8 mouse cellular contexts compared by ENCODE assay signal in genomic region chr12:36042348-36042778, GRCm38 (mm10). TPM values are rescaled to one million over a fixed set of nuclear protein-coding genes. Genes with fewer than 3 reads are reported as not detected.
DNase-seq lines count a peak whose midpoint lies in the region; ATAC-seq and TF ChIP-seq lines count a peak whose summit lies in the region.

Gene Tspan13, minus strand, starts transcription at chr12:36042500.

- peak; percentile 80 for DNase-seq in CH12.LX (ENCODE audit: extremely low read depth)
- peak; percentile 97 for DNase-seq in forebrain, embryonic 14.5 days (ENCODE audit: low spot score)
- peak; percentile 83 to 88 for DNase-seq in heart, postnatal 10 days
- peak; percentile 88 to 93 for DNase-seq in kidney, postnatal 4 days
- DNase-seq in neural tube, embryonic 11.5 days (ENCODE audit: low spot score) = peak; percentile 92
- peak; percentile 94 for DNase-seq in stomach, postnatal 0 days (ENCODE audit: low spot score)

- H3K4me1 ChIP-seq in CH12.LX (ENCODE audit: control insufficient read depth in 1 of 2, insufficient read depth in 2 of 2) = peaks cover 7 to 29% of the 10 kb centered on the region in 2 experiments
- peaks cover 15% of the 10 kb centered on the region for H3K4me1 ChIP-seq in forebrain, embryonic 14.5 days (ENCODE audit: control insufficient read depth, insufficient read depth, low read length)
- peaks cover 30% of the 10 kb centered on the region for H3K4me1 ChIP-seq in liver, embryonic 15.5 days (replicated peaks)
- H3K4me1 ChIP-seq in neural tube, embryonic 11.5 days (ENCODE audit: control insufficient read depth, insufficient read depth, low read length) = 0 out of 2 replicates have a peak, but pooled peaks cover 3% of the 10 kb centered on the region
- H3K4me1 ChIP-seq in stomach, postnatal 0 days (replicated peaks; ENCODE audit: control insufficient read depth, insufficient read depth) = no peaks in the 10 kb centered on the region

- no peak for TF ChIP-seq RAD21 in CH12.LX (IDR thresholded peaks at IDR 0.05; ENCODE audit: low read depth, low read length)

- peak within 1 kb of the TSS; percentile 60 for H3K4me2 ChIP-seq in CH12.LX (ENCODE audit: insufficient read depth, low read depth, poor library complexity, severe bottlenecking)
- peak within 1 kb of the TSS; percentile 68 for H3K4me2 ChIP-seq in forebrain, embryonic 14.5 days (ENCODE audit: low read length)
- peak within 1 kb of the TSS; percentile 98 for H3K4me2 ChIP-seq in liver, embryonic 15.5 days
- peak within 1 kb of the TSS; percentile 49 for H3K4me2 ChIP-seq in neural tube, embryonic 11.5 days (ENCODE audit: low read depth)
- peak within 1 kb of the TSS; percentile 100 for H3K4me2 ChIP-seq in stomach, postnatal 0 days (replicated peaks; ENCODE audit: low read depth)

- H3K9ac ChIP-seq in CH12.LX (ENCODE audit: insufficient read depth, low read depth) = peak within 1 kb of the TSS; percentile 64
- peak within 1 kb of the TSS; percentile 98 for H3K9ac ChIP-seq in forebrain, embryonic 14.5 days (ENCODE audit: low read length)
- peak within 1 kb of the TSS; percentile 69 for H3K9ac ChIP-seq in liver, embryonic 15.5 days
- peak within 1 kb of the TSS; percentile 93 for H3K9ac ChIP-seq in neural tube, embryonic 11.5 days (ENCODE audit: low read length)
- H3K9ac ChIP-seq in stomach, postnatal 0 days (ENCODE audit: low read length) = peak within 1 kb of the TSS; percentile 81

- no peak for TF ChIP-seq CTCF in CH12.LX (conservative IDR thresholded peaks at IDR 0.05 in 1 of 2, IDR thresholded peaks at IDR 0.05 in 1 of 2; ENCODE audit: low read depth in 2 of 2, low read length in 2 of 2)
- peak; percentile 33; the same call in 1 of the 2 replicates for TF ChIP-seq CTCF in stomach, postnatal 0 days (IDR thresholded peaks at IDR 0.05; ENCODE audit: low read depth)

- WGBS in forebrain, embryonic 14.5 days = under 1% methylated on average over 35 of the region's 35 CpGs
- WGBS in liver, embryonic 15.5 days (ENCODE audit: insufficient replicate concordance) = under 1% methylated on average over 35 of the region's 35 CpGs
- WGBS in neural tube, embryonic 11.5 days = 0% methylated on average over 34 of the region's 35 CpGs
- WGBS in stomach, postnatal 0 days = under 1% methylated on average over 33 of the region's 35 CpGs

- dilution Hi-C loops in CH12.LX (cut with MboI; ENCODE audit: extremely low pct_ligation_motif_present, extremely low pct_unique_long_range_greater_than_20kb, low sequenced_read_pairs) = no loop called here

- H3K36me3 ChIP-seq in CH12.LX (replicated peaks in 1 of 2; ENCODE audit: control insufficient read depth in 1 of 2, insufficient read depth in 1 of 2, low read length in 1 of 2) = no peaks in the 10 kb centered on the region
- no peaks in the 10 kb centered on the region for H3K36me3 ChIP-seq in forebrain, embryonic 14.5 days (ENCODE audit: control insufficient read depth, insufficient read depth, low read length)
- no peaks in the 10 kb centered on the region for H3K36me3 ChIP-seq in liver, embryonic 15.5 days (replicated peaks)
- no peaks in the 10 kb centered on the region for H3K36me3 ChIP-seq in neural tube, embryonic 11.5 days (ENCODE audit: control insufficient read depth, insufficient read depth, low read length)
- H3K36me3 ChIP-seq in stomach, postnatal 0 days (ENCODE audit: control insufficient read depth, insufficient read depth, low read length) = no peaks in the 10 kb centered on the region

- TF ChIP-seq POLR2A in CH12.LX (IDR thresholded peaks at IDR 0.05; ENCODE audit: low read depth, low read length) = peak; percentile 81; the same call in 1 of the 2 replicates

- ATAC-seq in cerebellum, adult (ENCODE audit: insufficient number of reproducible peaks, low FRiP score, low TSS enrichment) = peak; percentile 95
- peak; percentile 99 for ATAC-seq in forebrain, embryonic 14.5 days
- peak; percentile 93 for ATAC-seq in liver, embryonic 15.5 days (ENCODE audit: insufficient read depth)
- peak; percentile 98 for ATAC-seq in neural tube, embryonic 11.5 days (ENCODE audit: insufficient read depth, low FRiP score, low TSS enrichment)
- peak; percentile 95 for ATAC-seq in stomach, postnatal 0 days (ENCODE audit: low FRiP score, low TSS enrichment)

- H3K27ac ChIP-seq in CH12.LX (ENCODE audit: insufficient read depth, low read depth) = no peak within 1 kb of the TSS
- H3K27ac ChIP-seq in forebrain, embryonic 14.5 days (ENCODE audit: low read depth, low read length) = peak within 1 kb of the TSS; percentile 92
- H3K27ac ChIP-seq in liver, embryonic 15.5 days (replicated peaks) = no peak within 1 kb of the TSS
- H3K27ac ChIP-seq in neural tube, embryonic 11.5 days (ENCODE audit: low read depth, low read length) = peak within 1 kb of the TSS; percentile 75
- peak within 1 kb of the TSS; percentile 82 for H3K27ac ChIP-seq in stomach, postnatal 0 days (replicated peaks)

- peak within 1 kb of the TSS; percentile 69 to 86 (median 80) for H3K4me3 ChIP-seq in CH12.LX (replicated peaks in 1 of 3; ENCODE audit: low read depth in 2 of 3, low read length in 2 of 3, poor library complexity in 1 of 3)
- peak within 1 kb of the TSS; percentile 93 for H3K4me3 ChIP-seq in forebrain, embryonic 14.5 days (ENCODE audit: low read depth, low read length)
- peak within 1 kb of the TSS; percentile 76 for H3K4me3 ChIP-seq in liver, embryonic 15.5 days (replicated peaks)
- peak within 1 kb of the TSS; percentile 86 for H3K4me3 ChIP-seq in neural tube, embryonic 11.5 days (ENCODE audit: low read depth, low read length)
- H3K4me3 ChIP-seq in stomach, postnatal 0 days (ENCODE audit: low read depth, low read length) = peak within 1 kb of the TSS; percentile 85

- H3K27me3 ChIP-seq in CH12.LX (replicated peaks) = peaks cover 2% of the 10 kb centered on the region
- H3K27me3 ChIP-seq in forebrain, embryonic 14.5 days (replicated peaks; ENCODE audit: control insufficient read depth, insufficient read depth, low read length) = no peaks in the 10 kb centered on the region
- H3K27me3 ChIP-seq in liver, embryonic 15.5 days = 0 out of 2 replicates have a peak, but pooled peaks cover 7% of the 10 kb centered on the region
- H3K27me3 ChIP-seq in neural tube, embryonic 11.5 days (ENCODE audit: control insufficient read depth, insufficient read depth, low read length) = no peaks in the 10 kb centered on the region
- no peaks in the 10 kb centered on the region for H3K27me3 ChIP-seq in stomach, postnatal 0 days (ENCODE audit: control insufficient read depth, insufficient read depth, low read length)

- H3K9me3 ChIP-seq in CH12.LX (replicated peaks; ENCODE audit: low read length) = no peaks in the 10 kb centered on the region
- no peaks in the 10 kb centered on the region for H3K9me3 ChIP-seq in forebrain, embryonic 14.5 days (replicated peaks; ENCODE audit: control insufficient read depth, low read length)
- no peaks in the 10 kb centered on the region for H3K9me3 ChIP-seq in liver, embryonic 15.5 days (replicated peaks)
- no peaks in the 10 kb centered on the region for H3K9me3 ChIP-seq in neural tube, embryonic 11.5 days (ENCODE audit: control insufficient read depth, low read length)
- no peaks in the 10 kb centered on the region for H3K9me3 ChIP-seq in stomach, postnatal 0 days (ENCODE audit: control insufficient read depth, low read length)

- in situ Hi-C loops in CH12.LX (cut with MboI; ENCODE audit: low pct_ligation_motif_present, low pct_unique_long_range_greater_than_20kb, low sequenced_read_pairs) = no loop called here

- intact Hi-C loops in heart, postnatal 10 days (cut with DNase I) = loop anchor here (5.0 kb wide), 2 partner anchors 115 to 145 kb away; partner anchors contain the start of genes Ankmy2 and Bzw2

- H3K79me2 ChIP-seq in CH12.LX (replicated peaks; ENCODE audit: control insufficient read depth, extremely low read depth, insufficient read depth, poor library complexity, severe bottlenecking) = peaks cover 2% of the 10 kb centered on the region

- no peak for TF ChIP-seq EP300 in CH12.LX (IDR thresholded peaks at IDR 0.05; ENCODE audit: low read length)
- TF ChIP-seq EP300 in stomach, postnatal 0 days (optimal IDR thresholded peaks at IDR 0.05) = no peak

TF ChIP-seq in CH12.LX, 34 proteins besides CTCF, POLR2A, EP300 and RAD21:
- TF ChIP-seq MXI1 (IDR thresholded peaks at IDR 0.05; ENCODE audit: low read depth, low read length) (peak; percentile 37; the same call in 1 of the 2 replicates), TCF12 (IDR thresholded peaks at IDR 0.05; ENCODE audit: low read depth, low read length) (peak; percentile 71; the same call in 1 of the 2 replicates), IRF4 (IDR thresholded peaks at IDR 0.05; ENCODE audit: low read depth, low read length) (peak; percentile 47; the same call in 1 of the 2 replicates), RCOR1 (conservative IDR thresholded peaks at IDR 0.05; ENCODE audit: low read depth, low read length) (0 out of 2 replicates have a peak, but pooled peaks have one; percentile 53), MAZ (IDR thresholded peaks at IDR 0.05; ENCODE audit: low read depth, low read length) (peak; percentile 96), POLR2AphosphoS2 (IDR thresholded peaks at IDR 0.05; ENCODE audit: low read depth, low read length) (no peak), CHD2 (IDR thresholded peaks at IDR 0.05; ENCODE audit: low read length) (no peak; the same call in 1 of the 2 replicates), MEF2A (IDR thresholded peaks at IDR 0.05; ENCODE audit: borderline replicate concordance, low read depth, low read length) (peak; percentile 28; the same call in 1 of the 2 replicates), GABPA (IDR thresholded peaks at IDR 0.05; ENCODE audit: insufficient replicate concordance, low read depth, low read length) (no peak), BHLHE40 (IDR thresholded peaks at IDR 0.05; ENCODE audit: low read depth, low read length) (peak; percentile 97), MAFK (IDR thresholded peaks at IDR 0.05; ENCODE audit: insufficient replicate concordance, low read length) (no peak), NELFE (IDR thresholded peaks at IDR 0.05; ENCODE audit: low read depth, low read length) (peak; percentile 73), MAX (IDR thresholded peaks at IDR 0.05; ENCODE audit: low read length) (no peak), SIN3A (IDR thresholded peaks at IDR 0.05; ENCODE audit: low read length) (peak; percentile 57), UBTF (IDR thresholded peaks at IDR 0.05; ENCODE audit: low read depth, low read length) (peak; percentile 46; the same call in 1 of the 2 replicates), ZC3H11A (IDR thresholded peaks at IDR 0.05; ENCODE audit: low read depth, low read length) (no peak)

RNA-seq across cellular contexts. Expression of gene Tspan13, which starts in this region (rescaled TPM):
- total RNA-seq in CH12.LX (2012; rRNA removed) = 20.8 and 28.9 TPM in 2 replicates
- total RNA-seq in CH12.LX (2014; rRNA removed) = 15.8 and 16.6 TPM in 2 replicates
- polyA plus RNA-seq in CH12.LX (2012; ENCODE audit: insufficient read length, low read depth) = 17.4 and 18.6 TPM in 2 replicates
- polyA plus RNA-seq in forebrain, embryonic 14.5 days (2014; fragmentation: Nextera tagmentation; extraction: Ambion mirVana) = 249 and 271 TPM in 2 replicates
- total RNA-seq in heart, postnatal 10 days (2021) = 10 to 100 TPM; 83.1 to 96.5 TPM
- 17.2 and 17.7 TPM in 2 replicates for polyA plus RNA-seq in liver, embryonic 15.5 days (2015; fragmentation: Nextera tagmentation; extraction: Ambion mirVana)
- 158 and 168 TPM in 2 replicates for polyA plus RNA-seq in neural tube, embryonic 11.5 days (2014; fragmentation: Nextera tagmentation; extraction: Ambion mirVana)
- polyA plus RNA-seq in stomach, postnatal 0 days (2015; fragmentation: Nextera tagmentation; extraction: Ambion mirVana) = 121 and 129 TPM in 2 replicates

Comparison
In these comparisons a context has a peak if more than half of its experiments do, and no peak if none do; other contexts are left out.
1. H3K27ac ChIP-seq: peak in forebrain, embryonic 14.5 days (single experiment), neural tube, embryonic 11.5 days (single experiment) and stomach, postnatal 0 days (single experiment); none in CH12.LX (single experiment) and liver, embryonic 15.5 days (single experiment).
2. H3K4me2 ChIP-seq: peak in every context shown above with its lines; median percentile 100 in stomach, postnatal 0 days; 98 in liver, embryonic 15.5 days; 68 in forebrain, embryonic 14.5 days; 60 in CH12.LX; 49 in neural tube, embryonic 11.5 days.
3. Peak in every context shown above with its lines, with median percentiles within 50 percentile points of each other: DNase-seq, H3K4me3 ChIP-seq, H3K9ac ChIP-seq and ATAC-seq.